Mouse (Mus musculus): ENCODE results near the gene Ccin. TPM values are rescaled to one million over a fixed set of nuclear protein-coding genes. Genes with fewer than 3 reads are reported as not detected.
A peak's percentile ranks its signal among the peaks of the same experiment; 100 is the strongest.

Gene Ccin
- polyA plus RNA-seq, 1 experiment from 2014 or later, result not detected

GRCm38 (mm10) chr4:43957292-43957845, 25.9 kb upstream of the Ccin start, which contains the start of gene Glipr2:
Glipr2 (plus strand) TSS chr4:43957401.
- H3K9ac ChIP-seq (ENCODE audit: low read depth, low read length), result peak within 1 kb of the TSS; percentile 61
- WGBS, result under 1% methylated on average over 45 of the region's 45 CpGs
- no peaks in the 10 kb centered on the region for H3K9me3 ChIP-seq (replicated peaks; ENCODE audit: low read length)
- peak within 1 kb of the TSS; percentile 93 for H3K4me2 ChIP-seq (ENCODE audit: low read length)
- TF ChIP-seq CTCF (IDR thresholded peaks at IDR 0.05; ENCODE audit: low read depth), result peak; percentile 81
- ATAC-seq (replicated peaks; ENCODE audit: low FRiP score, low read depth) (peak; percentile 81), DNase-seq (ENCODE audit: low spot score) (peak; percentile 92)
- H3K27me3 ChIP-seq (ENCODE audit: insufficient read depth, low read length), result no peaks in the 10 kb centered on the region
- H3K36me3 ChIP-seq (ENCODE audit: insufficient read depth, low read length), result no peaks in the 10 kb centered on the region
- H3K4me1 ChIP-seq (replicated peaks; ENCODE audit: insufficient read depth, low read length), result 0 out of 2 replicates have a peak, but pooled peaks cover 9% of the 10 kb centered on the region
- peak within 1 kb of the TSS; percentile 20 for H3K27ac ChIP-seq
- H3K4me3 ChIP-seq (replicated peaks; ENCODE audit: low read depth, low read length), result peak within 1 kb of the TSS; percentile 57

GRCm38 (mm10) chr4:43957846-43958461, 25.3 kb upstream of the Ccin start:
- Histone ChIP-seq H3K9ac (ENCODE audit: low read depth, low read length) (peak overlapping the region; percentile 61), H3K27me3 (ENCODE audit: insufficient read depth, low read length) (no peaks in the 10 kb centered on the region), H3K4me2 (ENCODE audit: low read length) (peak overlapping the region; percentile 93), H3K4me3 (replicated peaks; ENCODE audit: low read depth, low read length) (peak overlapping the region; percentile 57), H3K27ac (peak overlapping the region; percentile 20), H3K4me1 (replicated peaks; ENCODE audit: insufficient read depth, low read length) (0 out of 2 replicates have a peak, but pooled peaks cover 9% of the 10 kb centered on the region), H3K9me3 (replicated peaks; ENCODE audit: low read length) (no peaks in the 10 kb centered on the region), H3K36me3 (ENCODE audit: insufficient read depth, low read length) (no peaks in the 10 kb centered on the region)
- DNase-seq (ENCODE audit: low spot score) (peak; percentile 79), ATAC-seq (replicated peaks; ENCODE audit: low FRiP score, low read depth) (peak; percentile 52; the same call in 1 of the 2 replicates)
- no peak for TF ChIP-seq CTCF (IDR thresholded peaks at IDR 0.05; ENCODE audit: low read depth)
- WGBS, result under 1% methylated on average over 26 of the region's 26 CpGs

DNA sequence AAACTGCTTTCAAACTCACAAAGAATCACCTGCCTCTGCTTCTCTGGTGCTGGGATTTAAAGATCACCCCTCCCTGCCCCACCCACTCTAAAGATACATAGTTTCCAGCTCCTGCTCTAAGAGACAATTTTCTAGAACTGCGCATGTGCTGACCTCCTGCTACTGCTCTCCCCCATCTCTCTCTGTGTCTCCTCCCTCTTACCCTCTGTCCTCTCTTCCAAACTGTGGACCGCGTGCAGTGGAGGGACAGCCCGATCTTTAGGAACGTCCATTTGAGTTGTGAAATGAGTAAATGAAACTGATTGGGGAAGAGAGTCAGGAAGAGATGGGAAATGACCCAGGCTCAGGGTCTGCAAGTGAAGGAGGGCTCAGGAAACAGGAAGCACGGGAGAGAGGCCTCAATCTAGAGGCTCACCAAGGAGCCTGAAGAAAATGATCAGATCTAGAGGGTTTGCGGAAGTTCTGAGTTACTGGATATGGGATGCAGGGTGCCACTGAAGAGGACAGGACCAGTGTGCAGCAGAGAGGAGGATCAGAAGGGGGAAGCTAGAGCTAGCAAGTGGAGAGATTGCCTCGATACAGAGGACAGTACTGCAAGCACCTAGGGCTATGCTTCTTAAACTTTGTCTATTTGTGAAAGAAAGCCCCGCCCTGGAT, 23.6 kb upstream of the Ccin start:
- ATAC-seq (replicated peaks; ENCODE audit: low FRiP score, low read depth) (no peak), DNase-seq (ENCODE audit: low spot score) (peak; percentile 64)
- Histone ChIP-seq H3K4me3 (replicated peaks; ENCODE audit: low read depth, low read length) (no peak overlapping the region), H3K4me1 (replicated peaks; ENCODE audit: insufficient read depth, low read length) (0 out of 2 replicates have a peak, but pooled peaks cover 13% of the 10 kb centered on the region), H3K9ac (ENCODE audit: low read depth, low read length) (no peak overlapping the region), H3K4me2 (ENCODE audit: low read length) (peak overlapping the region; percentile 93), H3K36me3 (ENCODE audit: insufficient read depth, low read length) (no peaks in the 10 kb centered on the region), H3K27ac (no peak overlapping the region), H3K9me3 (replicated peaks; ENCODE audit: low read length) (no peaks in the 10 kb centered on the region), H3K27me3 (ENCODE audit: insufficient read depth, low read length) (no peaks in the 10 kb centered on the region)
- WGBS, result 47% methylated on average over 9 of the region's 9 CpGs
- TF ChIP-seq CTCF (IDR thresholded peaks at IDR 0.05; ENCODE audit: low read depth), result no peak

- no peaks in the 10 kb centered on the region for H3K27me3 ChIP-seq (ENCODE audit: insufficient read depth, low read length)
- DNase-seq (ENCODE audit: low spot score) (no peak), ATAC-seq (replicated peaks; ENCODE audit: low FRiP score, low read depth) (no peak)
- TF ChIP-seq CTCF (IDR thresholded peaks at IDR 0.05; ENCODE audit: low read depth), result no peak
- H3K4me3 ChIP-seq (replicated peaks; ENCODE audit: low read depth, low read length), result no peak overlapping the region
- H3K9ac ChIP-seq (ENCODE audit: low read depth, low read length), result no peak overlapping the region
- 85% methylated on average over 6 of the region's 6 CpGs for WGBS
- no peak overlapping the region for H3K4me2 ChIP-seq (ENCODE audit: low read length)
- peaks cover 17% of the 10 kb centered on the region for H3K4me1 ChIP-seq (replicated peaks; ENCODE audit: insufficient read depth, low read length)
- no peaks in the 10 kb centered on the region for H3K36me3 ChIP-seq (ENCODE audit: insufficient read depth, low read length)
- no peaks in the 10 kb centered on the region for H3K9me3 ChIP-seq (replicated peaks; ENCODE audit: low read length)
- H3K27ac ChIP-seq, result no peak overlapping the region
Observed at GRCm38 (mm10) chr4:43960207-43960606, 23.1 kb upstream of the Ccin start.

DNA sequence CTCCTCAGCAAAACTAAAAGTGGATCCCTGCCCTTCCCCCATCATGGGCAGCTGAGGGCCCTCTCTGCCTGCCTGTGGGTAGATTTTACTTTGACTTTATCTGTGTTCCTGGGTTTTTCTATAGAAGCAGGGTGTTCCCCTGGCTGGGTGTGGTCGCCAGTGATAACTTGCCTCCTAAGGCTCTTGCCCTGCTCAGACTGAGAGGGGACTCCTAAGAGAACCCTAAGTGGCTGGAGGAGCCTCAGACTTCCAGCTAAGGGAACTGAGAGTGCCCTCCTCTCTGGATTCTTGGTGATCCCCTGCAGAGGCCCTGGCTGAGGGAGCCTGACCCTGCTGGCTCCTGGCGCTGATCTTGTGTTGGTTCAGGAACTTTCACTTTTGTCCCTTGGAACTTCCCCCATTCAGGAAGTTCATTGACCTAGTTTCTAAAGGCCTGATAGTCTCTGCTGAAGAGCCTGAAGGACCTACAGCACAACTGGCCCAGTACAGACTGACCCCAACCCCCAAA, 18.9 kb upstream of the Ccin start:
- DNase-seq (ENCODE audit: low spot score) (peak; percentile 23), ATAC-seq (replicated peaks; ENCODE audit: low FRiP score, low read depth) (no peak)
- Histone ChIP-seq H3K36me3 (ENCODE audit: insufficient read depth, low read length) (no peaks in the 10 kb centered on the region), H3K27me3 (ENCODE audit: insufficient read depth, low read length) (no peaks in the 10 kb centered on the region), H3K27ac (no peak overlapping the region), H3K4me2 (ENCODE audit: low read length) (no peak overlapping the region), H3K9ac (ENCODE audit: low read depth, low read length) (0 out of 2 replicates have a peak overlapping the region, but pooled peaks have one; percentile 31), H3K4me1 (replicated peaks; ENCODE audit: insufficient read depth, low read length) (peaks cover 25% of the 10 kb centered on the region), H3K4me3 (replicated peaks; ENCODE audit: low read depth, low read length) (no peak overlapping the region), H3K9me3 (replicated peaks; ENCODE audit: low read length) (no peaks in the 10 kb centered on the region)
- 46% methylated on average over 2 of the region's 2 CpGs for WGBS
- TF ChIP-seq CTCF (IDR thresholded peaks at IDR 0.05; ENCODE audit: low read depth), result no peak

- TF ChIP-seq CTCF (IDR thresholded peaks at IDR 0.05; ENCODE audit: low read depth), result no peak
- H3K4me2 ChIP-seq (ENCODE audit: low read length), result no peak overlapping the region
- no peak overlapping the region for H3K9ac ChIP-seq (ENCODE audit: low read depth, low read length)
- no peaks in the 10 kb centered on the region for H3K9me3 ChIP-seq (replicated peaks; ENCODE audit: low read length)
- no peak overlapping the region for H3K4me3 ChIP-seq (replicated peaks; ENCODE audit: low read depth, low read length)
- H3K4me1 ChIP-seq (replicated peaks; ENCODE audit: insufficient read depth, low read length), result peaks cover 27% of the 10 kb centered on the region
- H3K36me3 ChIP-seq (ENCODE audit: insufficient read depth, low read length), result no peaks in the 10 kb centered on the region
- DNase-seq (ENCODE audit: low spot score) (peak; percentile 31), ATAC-seq (replicated peaks; ENCODE audit: low FRiP score, low read depth) (no peak; the same call in 1 of the 2 replicates)
- no peaks in the 10 kb centered on the region for H3K27me3 ChIP-seq (ENCODE audit: insufficient read depth, low read length)
- 32% methylated on average over 4 of the region's 4 CpGs for WGBS
- peak overlapping the region; percentile 20; the same call in 1 of the 2 replicates for H3K27ac ChIP-seq
Observed at GRCm38 (mm10) chr4:43964951-43965684, 18.2 kb upstream of the Ccin start.

Data from kidney, postnatal 0 days (tissue).